Mouse (Mus musculus) forebrain, embryonic 12.5 days (tissue): ENCODE data around the gene Usp34. TPM values are rescaled to one million over a fixed set of nuclear protein-coding genes. Genes with fewer than 3 reads are reported as not detected.
A peak's percentile ranks its signal among the peaks of the same experiment; 100 is the strongest.
"Not testable (repeated sequence)": the region's sequence is repeated elsewhere in the genome, so short reads cannot be mapped to it uniquely, and the experiment has no call there.

Experiments
- ATAC-seq: fragments of 200-750 bp; cut with Nextera tagmentation; 2 replicates; pipeline ENCODE4 v1.8.0; 2017; ENCODE audit warnings: moderate TSS enrichment; ENCODE audit not compliant: low FRiP score
- H3K27ac ChIP-seq: fragments of 300-500 bp; sonication (generic); 2 replicates; pipeline ENCODE4 v1.5.1; 2016; ENCODE audit warnings: mild to moderate bottlenecking
- H3K27me3 ChIP-seq: fragments of 300-500 bp; sonication (generic); 2 replicates; pipeline ENCODE4 v1.6.1; 2016; ENCODE audit warnings: mild to moderate bottlenecking
- H3K36me3 ChIP-seq: fragments of 300-500 bp; sonication (generic); replicated peaks from 2 replicates; pipeline ENCODE4 v1.6.1; 2016; ENCODE audit warnings: mild to moderate bottlenecking
- H3K4me1 ChIP-seq: fragments of 300-500 bp; sonication (generic); 2 replicates; pipeline ENCODE4 v1.6.1; 2016
- H3K4me2 ChIP-seq: fragments of 300-500 bp; sonication (generic); 2 replicates; pipeline ENCODE4 v1.6.1; 2016; ENCODE audit warnings: mild to moderate bottlenecking, moderate library complexity
- H3K4me3 ChIP-seq: fragments of 300-500 bp; sonication (generic); replicated peaks from 2 replicates; pipeline ENCODE4 v1.5.1; 2016; ENCODE audit warnings: mild to moderate bottlenecking
- H3K9ac ChIP-seq: fragments of 300-500 bp; sonication (generic); 2 replicates; pipeline ENCODE4 v1.6.1; 2016; ENCODE audit warnings: mild to moderate bottlenecking
- H3K9me3 ChIP-seq: fragments of 300-500 bp; sonication (generic); 2 replicates; pipeline ENCODE4 v1.6.1; 2016
- WGBS: fragments of 180-500 bp; shearing (Covaris S2); methylation state at CpG from one replicate; pipeline ENCODE4 v1.1.7; 2016; 5-methylcytosine and 5-hydroxymethylcytosine counted together
- polyA plus RNA-seq: library from polyadenylated mRNA; unstranded; fragments of >200 nt; fragmentation: Nextera tagmentation; extraction: Ambion mirVana; gene quantifications from 2 replicates; pipeline ENCODE4 v1.2.1, GENCODE M21; 2016

Gene Usp34
- polyA plus RNA-seq, 1 experiment from 2014 or later: 32.1 TPM

- not testable (repeated sequence) for H3K4me1 ChIP-seq, H3K27ac ChIP-seq, H3K27me3 ChIP-seq, H3K9ac ChIP-seq, H3K4me2 ChIP-seq, ATAC-seq, H3K9me3 ChIP-seq, H3K4me3 ChIP-seq
- peaks cover 23% of the 10 kb centered on the region for H3K36me3 ChIP-seq
- WGBS: 94% methylated on average over 2 of the region's 2 CpGs
Observed at GRCm38 (mm10) chr11:23465862-23466261, 159.2 kb downstream of the Usp34 start.

GRCm38 (mm10) chr11:23489955-23490354 lies 183.3 kb downstream of the Usp34 start:
- Histone ChIP-seq H3K9ac (no peak overlapping the region), H3K4me3 (no peak overlapping the region), H3K4me1 (peaks cover 4% of the 10 kb centered on the region), H3K27ac (no peak overlapping the region), H3K36me3 (peaks cover 91% of the 10 kb centered on the region), H3K27me3 (no peaks in the 10 kb centered on the region), H3K4me2 (no peak overlapping the region), H3K9me3 (no peaks in the 10 kb centered on the region)
- ATAC-seq: no peak
- WGBS: 95% methylated on average over 1 of the region's 1 CpGs

- no peak for ATAC-seq
Observed at GRCm38 (mm10) chr11:23492048-23492790, 185.5 kb downstream of the Usp34 start.

GRCm38 (mm10) chr11:23495231-23495630 lies 188.5 kb downstream of the Usp34 start:
- H3K4me1 ChIP-seq: peaks cover 25% of the 10 kb centered on the region
- H3K9ac ChIP-seq: no peak overlapping the region
- H3K36me3 ChIP-seq: peaks cover 51% of the 10 kb centered on the region
- no peak for ATAC-seq
- no peak overlapping the region for H3K27ac ChIP-seq
- H3K4me2 ChIP-seq: peak overlapping the region; percentile 86
- WGBS: 95% methylated on average over 6 of the region's 6 CpGs
- no peak overlapping the region for H3K4me3 ChIP-seq
- H3K9me3 ChIP-seq: no peaks in the 10 kb centered on the region
- no peaks in the 10 kb centered on the region for H3K27me3 ChIP-seq

More at GRCm38 (mm10) chr11:23492048-23492790, 185.5 kb downstream of the Usp34 start:
- WGBS: 95% methylated on average over 4 of the region's 4 CpGs
- H3K4me1 ChIP-seq: peaks cover 22% of the 10 kb centered on the region
- H3K9ac ChIP-seq: no peak overlapping the region
- no peak overlapping the region for H3K27ac ChIP-seq
- no peak overlapping the region for H3K4me3 ChIP-seq
- no peaks in the 10 kb centered on the region for H3K9me3 ChIP-seq
- H3K4me2 ChIP-seq: no peak overlapping the region
- peaks cover 81% of the 10 kb centered on the region for H3K36me3 ChIP-seq
- no peaks in the 10 kb centered on the region for H3K27me3 ChIP-seq

- Histone ChIP-seq H3K9me3 (no peaks in the 10 kb centered on the region), H3K36me3 (peaks cover 37% of the 10 kb centered on the region), H3K4me1 (peaks cover 25% of the 10 kb centered on the region), H3K4me2 (peak overlapping the region; percentile 86), H3K27ac (no peak overlapping the region), H3K27me3 (no peaks in the 10 kb centered on the region), H3K4me3 (peak overlapping the region; percentile 83), H3K9ac (peak overlapping the region; percentile 89)
- no peak for ATAC-seq
- 48% methylated on average over 6 of the region's 6 CpGs for whole genome bisulfite sequencing
Observed at GRCm38 (mm10) chr11:23496661-23497060, 190.0 kb downstream of the Usp34 start.

- 0% methylated on average over 22 of the region's 22 CpGs for WGBS
- Histone ChIP-seq H3K9ac (peak overlapping the region; percentile 89), H3K27me3 (no peaks in the 10 kb centered on the region), H3K27ac (peak overlapping the region; percentile 97), H3K4me2 (peak overlapping the region; percentile 86), H3K4me3 (peak overlapping the region; percentile 83), H3K4me1 (peaks cover 25% of the 10 kb centered on the region), H3K9me3 (no peaks in the 10 kb centered on the region), H3K36me3 (peaks cover 31% of the 10 kb centered on the region)
- peak; percentile 82 for ATAC-seq
Observed at GRCm38 (mm10) chr11:23497335-23497717, 190.6 kb downstream of the Usp34 start.

- Histone ChIP-seq H3K27ac (peak within 1 kb of the TSS; percentile 97), H3K4me3 (peak within 1 kb of the TSS; percentile 83), H3K4me2 (peak within 1 kb of the TSS; percentile 86), H3K27me3 (no peaks in the 10 kb centered on the region), H3K9ac (peak within 1 kb of the TSS; percentile 89), H3K9me3 (no peaks in the 10 kb centered on the region), H3K4me1 (peaks cover 25% of the 10 kb centered on the region), H3K36me3 (peaks cover 25% of the 10 kb centered on the region)
- under 1% methylated on average over 59 of the region's 66 CpGs for WGBS
- peak; percentile 94 for ATAC-seq
Observed at GRCm38 (mm10) chr11:23497718-23498509, 191.2 kb downstream of the Usp34 start, which contains the start of gene Ahsa2. TSS of gene Ahsa2 (minus strand) at chr11:23498030.

GRCm38 (mm10) chr11:23498609-23499008 lies 191.9 kb downstream of the Usp34 start:
- Histone ChIP-seq H3K9me3 (no peaks in the 10 kb centered on the region), H3K4me2 (peak overlapping the region; percentile 86), H3K36me3 (peaks cover 18% of the 10 kb centered on the region), H3K4me1 (peaks cover 25% of the 10 kb centered on the region), H3K9ac (0 out of 2 replicates have a peak overlapping the region, but pooled peaks have one; percentile 50), H3K27me3 (no peaks in the 10 kb centered on the region), H3K4me3 (peak overlapping the region; percentile 83), H3K27ac (peak overlapping the region; percentile 97)
- ATAC-seq: no peak
- 54% methylated on average over 5 of the region's 5 CpGs for WGBS

- ATAC-seq, H3K27me3 ChIP-seq, H3K4me1 ChIP-seq, H3K36me3 ChIP-seq, H3K9ac ChIP-seq, H3K4me2 ChIP-seq, H3K27ac ChIP-seq, H3K9me3 ChIP-seq, H3K4me3 ChIP-seq: not testable (repeated sequence)
- 82% methylated on average over 5 of the region's 5 CpGs for WGBS
Observed at GRCm38 (mm10) chr11:23504801-23505200, 198.1 kb downstream of the Usp34 start.

- not testable (repeated sequence) for H3K4me3 ChIP-seq, H3K9me3 ChIP-seq, H3K36me3 ChIP-seq, H3K27me3 ChIP-seq, H3K27ac ChIP-seq, H3K4me2 ChIP-seq, H3K9ac ChIP-seq, ATAC-seq
- 78% methylated on average over 4 of the region's 4 CpGs for WGBS
- peaks cover 11% of the 10 kb centered on the region for H3K4me1 ChIP-seq
Observed at GRCm38 (mm10) chr11:23514785-23515184, 208.1 kb downstream of the Usp34 start.

GRCm38 (mm10) chr11:23515315-23515714 lies 208.6 kb downstream of the Usp34 start:
- H3K4me3 ChIP-seq: no peak overlapping the region
- H3K4me1 ChIP-seq: peaks cover 11% of the 10 kb centered on the region
- H3K36me3 ChIP-seq: no peaks in the 10 kb centered on the region
- 85% methylated on average over 2 of the region's 2 CpGs for WGBS
- ATAC-seq: no peak
- H3K9me3 ChIP-seq: no peaks in the 10 kb centered on the region
- no peak overlapping the region for H3K9ac ChIP-seq
- H3K27me3 ChIP-seq: no peaks in the 10 kb centered on the region
- no peak overlapping the region for H3K4me2 ChIP-seq
- no peak overlapping the region for H3K27ac ChIP-seq

- H3K4me1 ChIP-seq: 0 out of 2 replicates have a peak, but pooled peaks cover 3% of the 10 kb centered on the region
- WGBS: 73% methylated on average over 3 of the region's 3 CpGs
- H3K9ac ChIP-seq: no peak overlapping the region
- H3K4me2 ChIP-seq: no peak overlapping the region
- no peak for ATAC-seq
- no peaks in the 10 kb centered on the region for H3K27me3 ChIP-seq
- H3K9me3 ChIP-seq: no peaks in the 10 kb centered on the region
- H3K4me3 ChIP-seq: no peak overlapping the region
- H3K27ac ChIP-seq: no peak overlapping the region
- H3K36me3 ChIP-seq: no peaks in the 10 kb centered on the region
Observed at GRCm38 (mm10) chr11:23518981-23519380, 212.3 kb downstream of the Usp34 start.
